Comparison of ENCODE assay signal across 12 mouse cellular contexts in the genomic region with DNA sequence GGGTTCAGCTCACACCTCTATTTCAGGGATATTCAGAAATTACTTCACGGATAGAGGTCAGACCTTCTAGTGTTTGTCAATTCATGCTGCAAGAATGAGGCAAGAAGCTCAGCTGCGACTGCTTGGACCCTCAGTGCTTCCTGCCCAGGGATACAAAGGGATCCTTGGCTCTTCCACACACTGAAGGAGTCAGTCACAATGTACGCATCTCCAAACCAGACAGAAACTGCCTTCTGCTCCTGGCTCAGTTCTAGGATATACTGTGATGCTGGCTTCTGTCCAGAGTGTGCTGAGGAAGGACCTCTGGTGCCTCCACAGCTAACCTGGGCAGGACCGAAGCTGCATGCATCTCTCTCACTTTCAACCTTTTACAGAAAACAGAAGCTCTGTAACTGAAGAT.
A peak's percentile ranks its signal among the peaks of the same experiment; 100 is the strongest.
DNase-seq lines count a peak whose midpoint lies in the region.
"Had no signal": no experiment of that assay in that cellular context is flagged by ENCODE, and none has a peak within 500 bp of the region (broad histone marks: within the 10 kb centered on the region; RNA-seq: fewer than 3 reads in every experiment).

No protein-coding gene starts in this region.

- peak; percentile 50 to 77 for DNase-seq in layer of hippocampus, postnatal 14 days (ENCODE audit: low spot score in 2 of 2)
- DNase-seq in layer of hippocampus, adult 9-10 months (ENCODE audit: low spot score): no peak
- DNase-seq in right cerebral cortex, postnatal 25 days: peak; percentile 30
- no peak for DNase-seq in right cerebral cortex, postnatal 36 days (ENCODE audit: low spot score in 2 of 2)
- DNase-seq in cerebellum, postnatal 25 days: peak; percentile 86 to 91
- DNase-seq in kidney, adult 11 months: no peak
- no peak for DNase-seq in heart, postnatal 25 days (ENCODE audit: low spot score)
- no peak for DNase-seq in thymus, adult 18-20 months
- DNase-seq: adrenal gland, postnatal 14 days; gastrocnemius, postnatal 10 days; kidney, postnatal 36 days; spleen, adult 18-20 months had no signal

- intact Hi-C loops in heart, postnatal 25 days (cut with DNase I): no loop called here

Comparison
In these comparisons a context has a peak if more than half of its experiments do, and no peak if none do; other contexts are left out.
1. DNase-seq: peak in layer of hippocampus, postnatal 14 days (2 of 2), right cerebral cortex, postnatal 25 days (single experiment) and cerebellum, postnatal 25 days (2 of 2); none in layer of hippocampus, adult 9-10 months (single experiment), right cerebral cortex, postnatal 36 days (0 of 2), kidney, adult 11 months (single experiment), heart, postnatal 25 days (single experiment) and thymus, adult 18-20 months (0 of 2).